Mouse (Mus musculus): ENCODE data around the gene Sdcbp2.
A peak's percentile ranks its signal among the peaks of the same experiment; 100 is the strongest.
"Not testable (repeated sequence)": the region's sequence is repeated elsewhere in the genome, so short reads cannot be mapped to it uniquely, and the experiment has no call there.

The Sdcbp2 gene

GRCm38 (mm10) chr2:151569452-151569851 lies 3.0 kb upstream of the Sdcbp2 start:
- DNase-seq: no peak

DNA sequence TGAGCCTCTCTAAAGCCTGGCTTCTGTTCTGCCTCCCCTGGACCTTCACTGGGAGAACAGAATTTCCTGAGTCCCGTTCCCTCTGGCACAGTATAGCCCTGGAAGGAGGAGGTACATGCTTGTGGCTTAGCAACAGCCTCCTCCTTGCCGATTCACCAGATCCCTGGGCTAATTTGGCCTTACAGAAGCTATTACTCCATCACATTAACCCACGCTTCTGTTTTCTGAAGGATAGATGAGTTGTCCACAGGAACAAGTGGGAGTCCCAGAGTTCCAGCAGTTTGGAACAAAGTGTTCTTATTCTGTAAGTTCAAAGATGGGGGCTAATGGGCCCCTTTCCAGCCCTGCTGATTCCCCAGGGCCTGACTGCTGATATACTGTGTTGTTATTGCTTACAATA lies 1.2 kb downstream of the Sdcbp2 start:
- DNase-seq: no peak

GRCm38 (mm10) chr2:151574607-151575006 lies 2.2 kb downstream of the Sdcbp2 start:
- DNase-seq: no peak

DNA sequence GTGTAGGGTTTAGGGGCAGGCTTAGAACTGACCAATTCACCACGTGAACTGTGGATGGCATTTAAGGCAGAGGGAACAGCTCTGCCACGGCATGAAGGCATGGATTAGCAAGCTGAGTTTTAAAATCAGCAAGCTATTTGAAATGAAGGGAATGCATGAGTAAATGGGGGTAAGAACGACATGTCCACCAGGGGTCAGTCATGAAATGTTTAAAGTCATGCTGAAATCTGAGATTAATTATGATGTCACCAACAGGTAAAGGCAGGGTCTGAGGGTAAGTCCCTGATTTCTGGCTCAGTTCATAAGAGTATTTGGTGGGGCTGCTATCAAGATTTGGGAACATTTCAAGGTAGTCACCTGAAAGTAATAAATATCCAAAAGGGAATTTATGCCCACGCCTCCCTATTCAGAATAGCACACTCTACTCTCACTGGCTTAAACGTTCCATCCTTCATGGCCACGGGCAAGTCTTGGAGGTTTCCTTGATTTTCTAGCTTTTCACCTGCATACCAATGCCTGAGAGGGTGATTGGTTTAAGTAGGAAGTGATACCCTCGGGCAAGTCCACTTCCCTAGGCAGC lies 2.8 kb downstream of the Sdcbp2 start:
- no peak for DNase-seq

- peak; percentile 74 for DNase-seq
Measured at GRCm38 (mm10) chr2:151575699-151576389, 3.4 kb downstream of the Sdcbp2 start.

- DNase-seq: no peak
Measured at GRCm38 (mm10) chr2:151579183-151579582, 6.8 kb downstream of the Sdcbp2 start.

- DNase-seq: no peak
Measured at GRCm38 (mm10) chr2:151580945-151581344, 8.5 kb downstream of the Sdcbp2 start.

DNA sequence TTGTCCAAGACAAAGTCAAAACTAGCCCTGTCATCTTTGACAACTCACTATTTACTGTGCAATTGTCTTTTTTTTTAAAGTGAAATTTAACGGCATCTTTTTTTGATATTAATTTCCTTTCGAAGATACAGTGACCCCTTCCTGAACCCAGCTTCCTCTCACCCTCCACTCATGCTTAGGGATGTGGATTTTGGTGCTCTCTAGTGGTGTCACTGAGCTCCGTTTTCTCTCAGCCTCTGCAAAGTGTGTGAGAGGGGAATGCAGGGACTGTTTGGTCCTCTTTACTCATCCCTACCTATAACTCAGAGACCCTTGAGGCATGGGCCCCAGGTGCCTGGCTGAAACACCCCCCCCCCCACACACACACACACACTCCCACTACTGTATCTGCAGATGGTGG lies 13.5 kb downstream of the Sdcbp2 start:
- no peak for DNase-seq

DNA sequence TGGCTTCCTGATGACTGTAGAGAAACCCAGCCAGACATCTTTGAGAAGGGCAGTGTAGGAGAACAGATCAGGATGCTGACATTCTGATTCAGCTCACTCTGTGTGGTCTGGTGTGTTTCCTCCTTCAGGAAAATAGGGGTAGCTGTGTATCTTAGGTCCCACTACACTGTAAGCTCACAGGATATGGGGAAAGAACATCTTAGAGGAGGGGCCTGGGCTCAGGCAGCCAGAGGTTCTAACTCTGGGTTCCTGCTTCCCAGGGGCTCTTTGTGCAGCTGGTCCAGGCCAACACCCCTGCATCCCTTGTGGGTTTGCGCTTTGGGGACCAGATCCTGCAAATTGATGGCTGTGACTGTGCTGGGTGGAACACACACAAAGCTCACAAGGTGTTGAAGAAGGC lies 14.4 kb downstream of the Sdcbp2 start:
- DNase-seq: no peak

- no peak for DNase-seq
Measured at GRCm38 (mm10) chr2:151587306-151587705, 14.9 kb downstream of the Sdcbp2 start.

DNA sequence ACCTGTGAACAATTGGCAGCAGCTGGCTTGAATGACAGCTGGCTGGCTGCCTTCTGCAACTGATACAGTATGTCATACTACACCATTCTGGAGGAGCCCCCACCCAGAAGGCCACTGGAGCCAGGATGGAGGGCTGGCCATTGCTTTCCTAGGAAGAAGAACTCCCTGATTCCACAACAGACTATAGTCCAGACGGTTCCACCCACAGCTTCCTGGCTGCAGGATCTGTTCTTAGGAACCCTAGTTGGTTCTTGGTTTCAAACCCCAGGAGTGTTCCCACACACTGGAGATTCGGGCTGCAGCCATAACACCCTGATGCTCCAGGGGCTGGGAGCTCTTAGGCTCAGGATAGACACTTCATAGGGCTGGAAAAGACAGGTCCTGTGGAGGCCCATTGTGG lies 25.6 kb downstream of the Sdcbp2 start:
- DNase-seq: no peak

DNA sequence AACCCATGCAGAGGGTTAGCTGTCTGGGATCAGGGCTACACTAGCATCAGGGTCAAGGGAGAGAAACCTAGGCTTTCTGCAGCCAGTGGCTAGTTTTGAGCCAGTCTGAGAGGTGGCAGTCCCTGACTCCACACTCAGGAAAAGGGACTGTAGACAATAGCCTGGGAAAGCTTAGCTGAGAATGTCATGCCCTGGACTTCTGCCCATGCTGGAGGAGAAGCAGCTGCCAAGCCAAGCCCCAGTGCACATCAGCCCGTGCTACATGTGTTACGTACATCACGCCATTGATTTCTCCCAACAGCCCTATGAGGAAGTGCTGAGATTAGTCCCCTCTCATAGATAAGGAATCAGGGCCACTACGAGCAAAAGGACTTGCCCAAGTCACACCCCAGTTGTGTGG lies 29.7 kb downstream of the Sdcbp2 start:
- DNase-seq: no peak

GRCm38 (mm10) chr2:151603630-151604029 lies 31.2 kb downstream of the Sdcbp2 start:
- DNase-seq: no peak

GRCm38 (mm10) chr2:151605437-151605987 lies 33.1 kb downstream of the Sdcbp2 start:
- DNase-seq: peak; percentile 25

- no peak for DNase-seq
Measured at GRCm38 (mm10) chr2:151608435-151608834, 36.0 kb downstream of the Sdcbp2 start.

DNA sequence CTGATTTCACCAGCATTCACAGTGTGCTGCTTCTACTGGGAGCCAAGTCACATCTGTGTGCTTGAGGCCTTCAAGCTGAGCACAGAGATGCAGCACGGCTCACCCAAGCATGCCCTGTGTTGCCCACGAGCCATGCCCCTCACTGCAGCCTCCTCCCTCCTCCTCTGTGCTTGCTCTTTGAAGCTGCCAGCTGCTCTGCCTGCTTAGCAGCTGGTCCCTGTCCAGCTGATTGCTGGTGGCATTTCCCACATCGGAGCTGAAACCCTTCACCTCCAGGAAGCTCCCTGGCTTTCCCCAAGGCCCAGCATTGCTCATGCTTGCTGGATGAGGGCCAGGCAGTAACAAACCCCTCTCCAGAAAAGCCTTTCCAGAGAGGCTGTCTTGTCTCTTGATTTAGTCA lies 37.6 kb downstream of the Sdcbp2 start:
- no peak for DNase-seq

- not testable (repeated sequence) for DNase-seq
Measured at GRCm38 (mm10) chr2:151615779-151616178, 43.4 kb downstream of the Sdcbp2 start.

GRCm38 (mm10) chr2:151616551-151617329 lies 44.3 kb downstream of the Sdcbp2 start:
- DNase-seq: no peak

DNA sequence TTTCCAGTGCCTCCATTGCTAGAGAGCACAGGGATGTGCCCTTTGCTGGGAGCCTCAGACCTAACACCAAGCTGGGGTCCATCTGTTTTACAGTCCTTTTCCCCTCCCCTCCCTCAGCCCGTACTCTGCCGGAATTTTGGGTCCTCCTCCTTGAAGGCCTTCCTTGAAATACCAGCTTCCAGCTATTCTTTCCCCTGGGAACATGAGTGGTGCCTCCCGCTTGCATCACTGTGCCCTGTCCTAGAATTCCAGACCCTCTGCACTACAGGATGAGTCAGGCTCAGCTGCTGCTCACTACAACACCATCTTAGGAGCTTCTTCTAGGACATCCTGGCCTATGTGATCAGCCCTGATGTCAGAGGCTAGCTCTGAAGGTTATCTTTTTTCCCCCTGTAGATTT lies 51.4 kb downstream of the Sdcbp2 start:
- DNase-seq: no peak

- DNase-seq: no peak
Measured at GRCm38 (mm10) chr2:151626296-151626695, 53.9 kb downstream of the Sdcbp2 start.

DNA sequence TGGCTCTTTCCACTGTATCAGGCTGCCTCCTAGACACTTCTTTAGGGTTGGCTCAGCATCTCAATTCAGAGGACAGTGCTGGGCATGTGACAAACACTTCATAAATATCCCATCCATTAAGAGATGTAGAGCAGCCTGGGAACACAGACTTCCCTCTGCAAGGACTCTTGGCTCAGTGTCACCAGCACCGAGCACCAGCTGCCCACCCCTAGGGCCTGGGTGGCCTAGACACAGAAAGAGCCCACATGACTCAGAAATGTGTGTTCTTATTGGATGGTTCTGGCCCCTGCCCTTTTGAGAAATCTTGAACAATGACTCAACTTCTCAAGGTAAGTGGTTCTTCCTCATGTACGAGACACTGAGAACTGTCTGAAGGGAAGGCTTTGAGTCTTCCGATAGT lies 55.6 kb downstream of the Sdcbp2 start:
- no peak for DNase-seq

GRCm38 (mm10) chr2:151629310-151629709 lies 56.9 kb downstream of the Sdcbp2 start:
- no peak for DNase-seq

- DNase-seq: no peak
Measured at GRCm38 (mm10) chr2:151631406-151632158, 59.2 kb downstream of the Sdcbp2 start.

Data from thymus, postnatal 4 days (tissue).